Mouse (Mus musculus): ENCODE data around the gene Yrdc. TPM values are rescaled to one million over a fixed set of nuclear protein-coding genes. Genes with fewer than 3 reads are reported as not detected.

Yrdc gene
- 36.4 and 38.7 TPM in 2 replicates for total RNA-seq (2021)
- long read RNA-seq, experiment 1, transcript Yrdc-201 (5 exons, 1,634 nt) = major isoform, 86 of 129 reads
- long read RNA-seq, experiment 1, transcript Yrdc-202 (4 exons, 724 nt) = minor isoform, 11 of 129 reads
- long read RNA-seq, experiment 1, partial matches to known transcripts = 4 of 129 reads
- long read RNA-seq, experiment 1, other reads (novel, unspliced or antisense) = 26 of 129 reads
- long read RNA-seq, experiment 2, transcript Yrdc-201 (5 exons, 1,634 nt) = major isoform, 45 of 79 reads
- long read RNA-seq, experiment 2, partial matches to known transcripts = 4 of 79 reads
- long read RNA-seq, experiment 2, other reads (novel, unspliced or antisense) = 26 of 79 reads

DNA sequence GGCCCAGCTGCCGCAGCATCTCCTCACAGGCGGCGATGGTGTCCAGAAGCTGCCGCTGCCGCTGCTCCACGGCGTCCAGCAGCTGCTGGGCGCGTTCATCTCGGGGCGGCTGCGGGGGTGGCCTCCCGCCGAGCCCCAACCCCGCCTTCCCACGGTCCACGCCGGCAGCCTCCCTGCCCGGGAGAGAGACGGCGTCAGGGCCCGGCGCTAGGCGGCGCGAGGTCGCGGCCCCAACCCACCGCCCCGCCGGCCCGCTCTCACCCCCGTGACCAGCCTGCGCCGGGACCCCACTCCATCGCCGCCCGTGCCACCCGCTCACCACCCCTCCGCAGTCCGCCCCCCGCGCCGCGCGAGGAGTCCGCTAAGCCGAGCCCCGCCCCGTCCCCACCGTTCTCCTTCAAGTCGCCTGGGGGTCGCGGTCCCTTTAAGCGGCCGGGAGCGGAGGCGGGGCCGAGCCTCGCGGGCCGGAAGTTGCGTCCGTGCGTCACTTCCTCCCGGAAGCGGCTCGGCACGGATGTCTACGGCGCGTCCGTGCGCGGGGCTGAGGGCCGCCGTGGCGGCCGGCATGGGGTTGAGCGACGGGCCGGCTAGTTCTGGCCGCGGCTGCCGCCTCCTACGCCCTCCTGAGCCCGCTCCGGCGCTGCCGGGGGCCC is at the start of gene Yrdc:
Gene Yrdc (plus strand): TSS at position 419 of the 653 bp plus-strand sequence.
- peak; percentile 97 for DNase-seq

- peak; percentile 91 for DNase-seq
Measured at GRCm38 (mm10) chr4:124801552-124802308, 48.7 kb upstream of the Yrdc start, which contains the start of gene Mtf1. Mtf1 (plus strand) TSS chr4:124802104.

DNA sequence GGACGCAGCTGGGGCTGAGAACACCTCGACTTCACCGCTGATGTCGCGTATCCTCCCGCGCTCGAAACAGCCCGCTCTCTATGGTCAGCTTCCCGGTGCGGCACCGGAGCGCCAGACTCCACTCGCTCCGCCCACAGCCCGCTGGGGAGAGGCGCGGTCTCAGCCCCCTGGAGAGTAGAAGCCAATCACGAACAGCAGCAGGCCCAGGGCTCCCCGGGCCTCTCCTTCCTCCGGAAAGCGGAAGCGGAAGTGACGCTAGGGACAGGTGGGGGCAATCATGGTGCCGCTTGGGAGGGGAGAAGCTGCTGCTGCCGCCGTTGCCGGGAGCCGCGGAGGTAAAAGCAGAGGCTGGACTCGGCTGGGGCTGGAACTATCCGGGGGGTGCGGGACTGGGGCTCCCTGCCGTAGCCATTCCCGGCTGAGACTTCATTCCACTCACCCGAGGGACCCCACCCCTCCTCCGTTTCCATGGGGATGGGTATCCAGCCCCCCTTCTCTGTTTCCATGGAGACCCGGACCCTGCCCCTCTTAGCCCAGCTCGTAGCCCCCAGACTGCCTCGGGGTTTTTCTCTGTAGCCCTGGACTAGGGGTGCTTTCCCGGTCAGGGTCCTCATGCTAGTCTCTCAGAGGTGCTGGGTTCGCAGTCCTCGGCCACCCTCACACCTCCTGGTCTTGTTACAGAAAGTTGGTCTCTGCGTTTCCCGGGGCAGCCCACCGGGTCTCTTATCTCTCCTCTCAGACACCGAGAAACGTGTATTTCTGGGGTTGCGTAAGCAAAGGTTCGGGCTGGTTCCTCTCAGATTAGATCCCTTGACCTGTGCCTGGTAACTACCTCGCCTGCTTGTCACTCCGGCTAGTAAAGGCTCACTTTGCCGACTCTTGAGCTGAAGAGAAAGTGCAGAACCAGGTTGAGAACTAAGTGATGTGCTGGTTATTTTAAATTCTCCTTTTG is 47.9 kb upstream of the Yrdc start:
- peak; percentile 99 for DNase-seq

DNA sequence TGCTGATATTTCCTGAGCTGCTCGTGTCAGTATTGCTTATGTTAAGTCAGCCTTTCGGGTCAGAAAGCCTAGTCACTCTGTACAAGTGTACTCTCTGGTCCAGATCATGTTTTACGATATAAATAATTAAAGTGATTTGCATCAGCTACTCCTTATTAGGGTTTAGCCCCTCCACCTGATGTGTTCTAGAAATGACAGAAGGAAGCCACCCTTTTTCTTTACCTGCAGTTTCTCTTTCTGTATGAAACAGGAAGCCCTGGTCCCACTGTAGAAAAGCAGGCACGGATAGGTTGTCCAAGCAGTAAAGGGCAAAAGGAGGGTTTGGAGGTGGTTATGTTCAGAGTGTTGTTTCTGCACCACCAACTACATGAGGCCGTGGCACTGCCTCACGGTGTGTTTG is 47.1 kb upstream of the Yrdc start:
- DNase-seq = no peak

GRCm38 (mm10) chr4:124808511-124808910 is 42.0 kb upstream of the Yrdc start:
- DNase-seq = peak; percentile 21

GRCm38 (mm10) chr4:124809136-124809883 is 41.2 kb upstream of the Yrdc start:
- DNase-seq = no peak

DNA sequence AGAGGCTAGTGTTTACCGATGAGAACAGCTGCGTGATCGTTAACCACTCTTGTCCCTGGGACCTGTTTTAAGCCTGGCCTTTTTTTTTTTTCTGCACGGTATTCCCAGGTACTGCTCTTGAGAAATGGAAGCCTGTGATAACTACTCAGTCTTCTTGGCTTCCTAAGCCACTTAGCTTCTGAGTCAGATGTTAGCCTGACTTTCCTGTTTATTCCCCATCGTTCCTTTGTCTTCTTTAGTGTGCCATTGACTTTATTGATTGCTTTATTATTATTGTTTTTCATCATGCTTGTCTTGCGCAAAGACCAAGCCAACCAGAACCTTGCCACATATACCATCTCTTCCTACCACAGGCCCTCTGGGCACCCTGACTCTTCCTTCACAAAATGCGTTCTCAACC is 40.4 kb upstream of the Yrdc start:
- DNase-seq = no peak

GRCm38 (mm10) chr4:124811347-124811975 is 39.0 kb upstream of the Yrdc start:
- peak; percentile 34 for DNase-seq

GRCm38 (mm10) chr4:124815901-124816300 is 34.6 kb upstream of the Yrdc start:
- DNase-seq = peak; percentile 48

- peak; percentile 81 for DNase-seq
Measured at GRCm38 (mm10) chr4:124817803-124818202, 32.7 kb upstream of the Yrdc start.

- DNase-seq = no peak
Measured at GRCm38 (mm10) chr4:124818832-124819231, 31.6 kb upstream of the Yrdc start.

GRCm38 (mm10) chr4:124824967-124825366 is 25.5 kb upstream of the Yrdc start:
- DNase-seq = no peak

DNA sequence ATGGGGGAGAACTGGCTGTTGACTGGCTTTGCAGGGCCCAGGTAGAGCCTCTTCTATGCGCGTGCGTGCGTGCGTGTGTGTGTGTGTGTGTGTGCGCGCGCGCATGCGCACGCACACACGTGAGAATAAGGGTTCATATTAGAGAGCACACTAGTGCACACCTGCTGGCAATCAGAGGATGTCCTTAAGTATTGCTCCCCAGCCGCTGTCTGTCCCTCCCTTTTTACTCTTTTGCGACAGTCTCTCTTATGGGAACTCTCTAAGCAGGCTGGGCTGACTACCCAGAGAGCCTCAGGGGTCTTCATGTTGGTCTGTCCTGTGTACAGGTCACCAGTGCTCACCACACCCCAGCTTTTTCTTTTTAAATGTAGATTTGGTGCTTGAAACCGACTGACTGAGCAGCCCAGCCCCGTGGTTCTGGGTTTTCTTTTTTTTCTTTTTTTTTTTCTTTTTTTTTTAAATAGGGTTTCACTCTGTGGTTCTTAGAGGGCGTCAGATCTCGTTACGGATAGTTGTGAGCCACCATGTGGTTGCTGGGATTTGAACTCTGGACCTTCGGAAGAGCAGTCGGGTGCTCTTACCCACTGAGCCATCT is 25.0 kb upstream of the Yrdc start:
- no peak for DNase-seq

- no peak for DNase-seq
Measured at GRCm38 (mm10) chr4:124829671-124830070, 20.8 kb upstream of the Yrdc start.

- DNase-seq = no peak
Measured at GRCm38 (mm10) chr4:124832796-124833195, 17.7 kb upstream of the Yrdc start.

GRCm38 (mm10) chr4:124838035-124838700 is 12.3 kb upstream of the Yrdc start:
- no peak for DNase-seq

DNA sequence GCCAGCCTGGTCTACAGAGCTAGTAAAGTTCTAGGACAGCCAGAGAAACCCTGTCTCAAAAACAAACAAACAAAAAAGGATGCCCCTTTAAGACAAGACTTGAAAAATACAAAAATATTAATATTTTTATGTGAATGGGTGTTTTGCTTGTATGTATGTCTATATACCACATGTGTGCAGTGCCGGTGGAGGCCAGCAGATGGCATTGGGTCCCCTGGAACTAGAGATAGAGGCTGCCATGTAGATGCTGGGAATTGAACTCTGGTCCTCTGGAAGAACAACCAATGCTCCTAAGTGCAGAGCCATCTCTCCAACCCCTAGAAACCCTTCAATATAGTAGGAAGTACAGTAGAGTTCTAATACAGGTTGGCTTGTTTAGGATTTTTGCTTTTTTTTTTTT is 9.5 kb upstream of the Yrdc start:
- DNase-seq = no peak

DNA sequence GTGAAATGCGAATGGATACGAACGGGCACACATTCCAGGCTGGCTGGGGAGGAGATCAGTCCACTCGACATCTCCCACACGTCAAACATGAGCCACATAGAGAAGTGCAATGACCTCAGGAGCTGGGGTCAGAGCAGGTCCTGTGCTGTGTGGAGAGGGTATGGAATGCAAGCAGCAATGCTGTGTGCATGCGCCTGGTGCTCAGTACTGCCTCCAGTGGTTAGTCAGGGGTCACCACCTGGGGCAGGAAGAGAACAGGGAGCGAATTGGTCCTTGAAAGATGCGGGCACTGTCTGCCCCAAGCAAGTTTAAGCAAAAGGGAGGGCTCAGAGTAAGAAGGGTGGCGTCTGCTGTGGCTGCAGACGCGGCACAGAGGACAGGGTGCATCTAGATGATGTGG is 7.0 kb upstream of the Yrdc start:
- peak; percentile 74 for DNase-seq

DNA sequence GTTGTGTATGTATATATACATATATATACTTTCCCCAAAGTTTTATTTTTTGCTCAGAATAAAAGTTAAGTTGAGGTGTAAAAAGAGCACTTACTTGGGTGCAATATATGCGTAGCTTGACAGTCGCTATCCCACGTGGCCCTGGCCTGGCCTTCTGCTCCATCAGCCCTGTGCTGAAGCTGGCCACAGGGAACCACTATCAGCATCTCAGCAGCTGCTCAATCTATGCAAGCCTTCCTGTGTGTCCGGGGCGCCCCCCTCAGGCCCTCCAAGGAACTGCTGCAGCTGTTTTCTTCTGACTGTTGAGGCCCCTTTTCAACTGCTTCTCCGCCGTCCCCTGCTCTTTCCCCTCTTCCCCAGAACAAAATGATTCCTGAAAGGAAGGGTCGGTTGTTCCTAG is 2.9 kb upstream of the Yrdc start:
- peak; percentile 91 for DNase-seq
